Mouse (Mus musculus) right cerebral cortex, adult 18-20 months (tissue): ENCODE data around the gene Prune2.

Experiments used
- DNase-seq: peaks from one replicate; pipeline ENCODE4 v3.0.0; 2022; ENCODE audit warnings: mixed read lengths

Gene Prune2

GRCm38 (mm10) chr19:17006220-17006907 lies 50.4 kb downstream of the Prune2 start:
- DNase-seq, result no peak

GRCm38 (mm10) chr19:17011261-17011995 lies 55.5 kb downstream of the Prune2 start:
- peak; percentile 28 for DNase-seq

GRCm38 (mm10) chr19:17013085-17013484 lies 57.2 kb downstream of the Prune2 start:
- no peak for DNase-seq

- DNase-seq, result no peak
These were observed 58.6 kb downstream of the Prune2 start for GRCm38 (mm10) chr19:17014337-17015124.

- peak; percentile 26 for DNase-seq
These were observed 68.8 kb downstream of the Prune2 start for GRCm38 (mm10) chr19:17024748-17025147.

GRCm38 (mm10) chr19:17030276-17030675 lies 74.4 kb downstream of the Prune2 start:
- peak; percentile 24 for DNase-seq

- no peak for DNase-seq
These were observed 76.4 kb downstream of the Prune2 start for GRCm38 (mm10) chr19:17032314-17032713.

- no peak for DNase-seq
These were observed 91.0 kb downstream of the Prune2 start for GRCm38 (mm10) chr19:17046961-17047360.

- DNase-seq, result no peak
These were observed 100.0 kb downstream of the Prune2 start for GRCm38 (mm10) chr19:17055892-17056291.

GRCm38 (mm10) chr19:17060106-17060505 lies 104.2 kb downstream of the Prune2 start:
- no peak for DNase-seq

GRCm38 (mm10) chr19:17064421-17064820 lies 108.5 kb downstream of the Prune2 start:
- DNase-seq, result no peak

- DNase-seq, result no peak
These were observed 113.1 kb downstream of the Prune2 start for GRCm38 (mm10) chr19:17069067-17069466.

GRCm38 (mm10) chr19:17071205-17071604 lies 115.3 kb downstream of the Prune2 start:
- no peak for DNase-seq

- DNase-seq, result no peak
These were observed 116.3 kb downstream of the Prune2 start for GRCm38 (mm10) chr19:17072245-17072644.

- no peak for DNase-seq
These were observed 122.9 kb downstream of the Prune2 start for GRCm38 (mm10) chr19:17078643-17079316.

GRCm38 (mm10) chr19:17081382-17081781 lies 125.5 kb downstream of the Prune2 start:
- DNase-seq, result no peak

- no peak for DNase-seq
These were observed 138.1 kb downstream of the Prune2 start for GRCm38 (mm10) chr19:17094067-17094466.

- DNase-seq, result no peak
These were observed 140.4 kb downstream of the Prune2 start for GRCm38 (mm10) chr19:17096338-17096737.

- DNase-seq, result no peak
These were observed 141.3 kb downstream of the Prune2 start for GRCm38 (mm10) chr19:17097210-17097609.

GRCm38 (mm10) chr19:17108782-17109181 lies 152.9 kb downstream of the Prune2 start:
- DNase-seq, result no peak

GRCm38 (mm10) chr19:17124034-17124735 lies 168.3 kb downstream of the Prune2 start:
- peak; percentile 66 for DNase-seq

GRCm38 (mm10) chr19:17125380-17125779 lies 169.5 kb downstream of the Prune2 start:
- DNase-seq, result no peak
